Mouse (Mus musculus) heart, adult 2 months (tissue): Measurements from ENCODE around the gene Zdhhc5. TPM values are rescaled to one million over a fixed set of nuclear protein-coding genes. Genes with fewer than 3 reads are reported as not detected.

Source experiments
- DNase-seq, 2 experiments: peaks; one replicate each; pipeline ENCODE4 v3.0.0; 2021
- H3K27ac ChIP-seq: fragments of 200-600 bp; 2 replicates; pipeline ENCODE4 v1.8.1; 2022
- H3K27me3 ChIP-seq: fragments of 200-500 bp; 2 replicates; pipeline ENCODE4 v1.6.1; 2012; ENCODE audit warnings: mild to moderate bottlenecking, low read length, inconsistent platforms, mixed read lengths; ENCODE audit not compliant: control insufficient read depth, insufficient read depth
- H3K36me3 ChIP-seq: fragments of 200-500 bp; 2 replicates; pipeline ENCODE4 v1.6.1; 2012; ENCODE audit warnings: low read length, inconsistent platforms; ENCODE audit not compliant: control insufficient read depth, insufficient read depth
- H3K4me1 ChIP-seq: fragments of 200-500 bp; 2 replicates; pipeline ENCODE4 v1.6.1; 2011; ENCODE audit warnings: low read length; ENCODE audit not compliant: control insufficient read depth, insufficient read depth
- H3K4me3 ChIP-seq: fragments of 200-600 bp; 2 replicates; pipeline ENCODE4 v1.8.1; 2022
- H3K79me2 ChIP-seq: fragments of 200-500 bp; replicated peaks from 2 replicates; pipeline ENCODE4 v1.6.1; 2012; ENCODE audit warnings: mild to moderate bottlenecking, inconsistent platforms, low read length, moderate library complexity, mixed read lengths; ENCODE audit not compliant: control insufficient read depth, insufficient read depth
- H3K9ac ChIP-seq: fragments of 200-500 bp; 2 replicates; pipeline ENCODE4 v1.6.1; 2012; ENCODE audit warnings: low read depth, mild to moderate bottlenecking, control low read depth, inconsistent platforms, low read length, mixed read lengths
- CTCF ChIP-seq: fragments of 200-600 bp; IDR thresholded peaks from 2 replicates; pipeline ENCODE4 v1.8.1; 2022; ENCODE audit warnings: antibody characterized with exemption, mild to moderate bottlenecking, moderate library complexity
- EP300 ChIP-seq: fragments of 200-500 bp; IDR thresholded peaks from 2 replicates; pipeline ENCODE4 v1.6.1; 2011; ENCODE audit warnings: low read depth, low read length, control low read depth; ENCODE audit not compliant: insufficient read depth
- POLR2A ChIP-seq: fragments of 200-500 bp; IDR thresholded peaks from 2 replicates; pipeline ENCODE4 v1.6.1; 2011; ENCODE audit warnings: mild to moderate bottlenecking, low read depth, low read length, control low read depth; ENCODE audit not compliant: insufficient read depth
- WGBS: fragments of 180-500 bp; shearing (Covaris S2); methylation state at CpG from one replicate; pipeline ENCODE4 v1.1.7; 2018; 5-methylcytosine and 5-hydroxymethylcytosine counted together
- intact Hi-C: fragments of 180-260 bp; cut with DNase I; formaldehyde crosslinking; loops from one replicate; pipeline ENCODE4 v1.15.1; 2025
- microRNA-seq, 2 experiments: library from miRNA; unstranded; fragments of <30 nt; microRNA quantifications; one replicate each; pipeline ENCODE4 v1.2.0; 2021
- polyA plus RNA-seq: library from polyadenylated mRNA; depleted of rRNA; stranded (reverse); fragments of >200 nt; gene quantifications from 2 replicates; pipeline ENCODE4 v1.2.3, GENCODE M21; 2012; rRNA removed
- total RNA-seq, 2 experiments: library from RNA; stranded (reverse); gene quantifications; 2 replicates each; pipeline ENCODE4 v1.2.3; 2021

Gene Zdhhc5
- total and polyA plus RNA-seq, 3 experiments, result 47.6 to 72.5 (median 62.8) TPM

- peaks cover 11% of the 10 kb centered on the region for H3K79me2 ChIP-seq
- no peaks in the 10 kb centered on the region for H3K27me3 ChIP-seq
- peaks cover 44% of the 10 kb centered on the region for H3K4me1 ChIP-seq
- H3K36me3 ChIP-seq, result peaks cover 88% of the 10 kb centered on the region
- DNase-seq, result no peak
- TF ChIP-seq POLR2A, result no peak
- no peak for TF ChIP-seq CTCF
- no peak for TF ChIP-seq EP300
- no peak overlapping the region for H3K9ac ChIP-seq
- no peak overlapping the region for H3K4me3 ChIP-seq
- intact Hi-C loops, result no loop called here
- peak overlapping the region; percentile 87 for H3K27ac ChIP-seq
These were observed 74.1 kb downstream of the Zdhhc5 start for GRCm38 (mm10) chr2:84640833-84641232.

DNA sequence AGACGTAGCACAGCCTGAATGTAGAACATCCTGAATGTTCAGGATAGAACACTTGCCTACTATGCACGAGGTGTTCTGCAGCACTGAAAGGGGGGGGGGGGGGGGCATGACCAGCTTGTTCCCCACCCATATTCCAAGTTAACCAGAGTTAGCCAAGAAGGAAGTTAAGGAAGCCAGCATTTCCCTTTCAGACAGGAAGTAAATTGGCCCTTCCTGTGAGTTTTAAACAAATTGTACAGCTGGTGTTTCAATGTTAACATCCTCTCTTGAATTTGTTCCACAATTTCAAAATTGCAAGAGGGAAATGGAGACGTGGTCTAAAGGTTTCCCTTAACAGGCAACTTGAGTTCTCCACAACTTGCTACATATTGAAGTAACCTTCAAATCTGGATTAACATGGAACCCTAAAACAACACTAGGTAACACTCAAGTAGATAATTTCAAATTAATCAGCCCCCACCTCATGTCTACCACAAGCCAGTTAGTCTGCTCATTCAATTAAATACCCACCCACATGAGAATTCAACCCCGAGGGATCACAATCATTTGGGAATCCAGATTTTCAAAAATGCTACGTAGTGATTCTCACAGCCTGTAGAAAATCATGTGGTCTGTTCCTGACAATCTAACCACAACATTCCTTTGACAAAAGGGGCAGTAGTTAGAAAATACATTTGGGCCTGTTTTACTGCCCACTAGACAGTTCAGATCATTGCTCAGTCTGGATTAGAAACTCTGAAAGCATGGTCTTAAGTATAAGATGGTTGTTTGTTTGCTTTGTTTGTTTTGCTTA is 76.4 kb downstream of the Zdhhc5 start:
- no peak overlapping the region for H3K9ac ChIP-seq
- peaks cover 50% of the 10 kb centered on the region for H3K4me1 ChIP-seq

More for the DNA sequence above, 76.4 kb downstream of the Zdhhc5 start:
- intact Hi-C loops, result loop anchor here (2.0 kb wide), 1 partner anchor 16 kb away; no protein-coding TSS in a partner anchor
- WGBS, result 14% methylated on average over 5 of the region's 5 CpGs
- Histone ChIP-seq H3K36me3 (peaks cover 82% of the 10 kb centered on the region), H3K27ac (peak overlapping the region; percentile 87), H3K79me2 (peaks cover 11% of the 10 kb centered on the region), H3K4me3 (no peak overlapping the region), H3K27me3 (no peaks in the 10 kb centered on the region)
- TF ChIP-seq CTCF (no peak), POLR2A (no peak), EP300 (no peak)
- no peak for DNase-seq

Small RNAs within 50 kb of the gene (microRNA-seq; reads per million reads assigned to microRNA genes)
- gene Mir130a, result 2,956 to 3,985 reads per million in 2 experiments

Other genes with a start within 250 kb of the Zdhhc5 start
- gene Tfpi, start 238.4 kb downstream of the Zdhhc5 start, total RNA-seq, result 10 to 100 TPM; 54.1 to 56.9 TPM
- gene Tfpi, start 238.4 kb downstream of the Zdhhc5 start, polyA plus RNA-seq, result 19.9 and 56.8 TPM in 2 replicates
- 10 to 100 TPM; 53.4 to 61.4 TPM for gene Ctnnd1, start 64.4 kb downstream of the Zdhhc5 start, total RNA-seq
- 26.5 and 54.5 TPM in 2 replicates for gene Ctnnd1, start 64.4 kb downstream of the Zdhhc5 start, polyA plus RNA-seq
- gene Btbd18, start 56.1 kb downstream of the Zdhhc5 start, total RNA-seq, result not detected
- gene Btbd18, start 56.1 kb downstream of the Zdhhc5 start, polyA plus RNA-seq, result not detected in 2 replicates
- 10 to 100 TPM; 21.8 to 28.0 TPM for gene Selenoh, start 44.4 kb downstream of the Zdhhc5 start, total RNA-seq
- gene Selenoh, start 44.4 kb downstream of the Zdhhc5 start, polyA plus RNA-seq, result 18.0 and 19.6 TPM in 2 replicates
- gene Gm28635, start 37.1 kb downstream of the Zdhhc5 start, total RNA-seq, result 1 to 10 TPM; 5.8 to 5.9 TPM
- gene Gm28635, start 37.1 kb downstream of the Zdhhc5 start, polyA plus RNA-seq, result not detected in 2 replicates
- 10 to 100 TPM; 11.5 to 14.2 TPM for gene Med19, start 36.8 kb downstream of the Zdhhc5 start, total RNA-seq
- 6.8 and 10.4 TPM in 2 replicates for gene Med19, start 36.8 kb downstream of the Zdhhc5 start, polyA plus RNA-seq
- 100 to 1,000 TPM; 105 to 115 TPM for gene Tmx2, start 36.0 kb downstream of the Zdhhc5 start, total RNA-seq
- 148 and 203 TPM in 2 replicates for gene Tmx2, start 36.0 kb downstream of the Zdhhc5 start, polyA plus RNA-seq
- gene Clp1, start 12.2 kb upstream of the Zdhhc5 start, total RNA-seq, result 1 to 10 TPM; 4.0 to 4.6 TPM
- gene Clp1, start 12.2 kb upstream of the Zdhhc5 start, polyA plus RNA-seq, result 3.5 and 7.4 TPM in 2 replicates
- gene Ypel4, start 18.9 kb upstream of the Zdhhc5 start, total RNA-seq, result under 1 TPM; 0.44 to 0.45 TPM
- gene Ypel4, start 18.9 kb upstream of the Zdhhc5 start, polyA plus RNA-seq, result 1.5 and 1.7 TPM in 2 replicates
- 1 to 10 TPM; 1.8 to 2.0 TPM for gene Gm19426, start 28.5 kb upstream of the Zdhhc5 start, total RNA-seq
- gene Gm19426, start 28.5 kb upstream of the Zdhhc5 start, polyA plus RNA-seq, result 1.5 and 1.7 TPM in 2 replicates
- gene Serping1, start 60.3 kb upstream of the Zdhhc5 start, total RNA-seq, result 10 to 100 TPM; 79.7 to 81.5 TPM
- 268 and 301 TPM in 2 replicates for gene Serping1, start 60.3 kb upstream of the Zdhhc5 start, polyA plus RNA-seq
- gene Ube2l6, start 83.6 kb upstream of the Zdhhc5 start, total RNA-seq, result 100 to 1,000 TPM in 1 of 2 experiments, 10 to 100 TPM in 1; 26.5 to 109 TPM
- gene Ube2l6, start 83.6 kb upstream of the Zdhhc5 start, polyA plus RNA-seq, result 42.0 and 131 TPM in 2 replicates
- gene Smtnl1, start 107.5 kb upstream of the Zdhhc5 start, total RNA-seq, result not detected
- gene Smtnl1, start 107.5 kb upstream of the Zdhhc5 start, polyA plus RNA-seq, result not detected in 2 replicates
- 100 to 1,000 TPM; 106 to 129 TPM for gene Timm10, start 111.8 kb upstream of the Zdhhc5 start, total RNA-seq
- gene Timm10, start 111.8 kb upstream of the Zdhhc5 start, polyA plus RNA-seq, result 123 and 136 TPM in 2 replicates
- 1 to 10 TPM; 2.1 to 2.3 TPM for gene Slc43a1, start 123.7 kb upstream of the Zdhhc5 start, total RNA-seq
- gene Slc43a1, start 123.7 kb upstream of the Zdhhc5 start, polyA plus RNA-seq, result 3.7 and 6.7 TPM in 2 replicates
- 1 to 10 TPM; 3.6 to 3.8 TPM for gene Rtn4rl2, start 171.5 kb upstream of the Zdhhc5 start, total RNA-seq
- gene Rtn4rl2, start 171.5 kb upstream of the Zdhhc5 start, polyA plus RNA-seq, result 2.6 and 6.1 TPM in 2 replicates
- 10 to 100 TPM; 62.6 to 79.1 TPM for gene Slc43a3, start 221.4 kb upstream of the Zdhhc5 start, total RNA-seq
- gene Slc43a3, start 221.4 kb upstream of the Zdhhc5 start, polyA plus RNA-seq, result 101 and 141 TPM in 2 replicates